Mouse (Mus musculus): Measurements from ENCODE around the gene Becn1. TPM values are rescaled to one million over a fixed set of nuclear protein-coding genes. Genes with fewer than 3 reads are reported as not detected.

The Becn1 gene
- polyA plus RNA-seq, 1 experiment, result 64.0 TPM

DNA sequence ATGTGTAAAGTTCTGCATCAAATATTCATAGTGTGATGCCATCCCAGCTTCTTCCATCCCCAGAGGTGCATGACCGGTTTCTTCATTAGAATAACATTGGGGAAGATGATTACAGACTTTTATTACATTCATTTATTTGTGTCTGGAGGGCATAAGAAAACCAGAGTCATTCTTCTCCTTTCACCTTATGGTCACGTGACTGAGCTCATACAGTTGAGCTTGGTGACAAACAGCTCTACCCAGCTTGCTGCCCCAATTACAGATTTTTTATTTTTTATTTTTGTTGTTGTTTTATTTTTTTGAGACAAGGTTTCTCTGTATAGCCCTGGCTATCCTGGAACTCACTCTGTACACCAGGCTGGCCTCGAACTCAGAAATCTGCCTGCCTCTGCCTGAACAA is 29.6 kb downstream of the Becn1 start:
- no peak overlapping the region for H3K27ac ChIP-seq (ENCODE audit: insufficient read depth, low read length)
- peaks cover 2% of the 10 kb centered on the region; the same call in 1 of the 2 replicates for H3K4me1 ChIP-seq (ENCODE audit: control insufficient read depth, insufficient read depth, insufficient read length)
- H3K27me3 ChIP-seq (ENCODE audit: control insufficient read depth, insufficient read depth, low read length), result no peaks in the 10 kb centered on the region
- DNase-seq (ENCODE audit: low read depth in 1 of 2, low spot score in 2 of 2), result no peak
- no peak for TF ChIP-seq POLR2A (IDR thresholded peaks at IDR 0.05; ENCODE audit: low read depth, low read length)
- no peak for TF ChIP-seq CTCF (IDR thresholded peaks at IDR 0.05; ENCODE audit: extremely low read depth, insufficient read depth, insufficient read length, insufficient replicate concordance)
- peaks cover 2% of the 10 kb centered on the region for H3K36me3 ChIP-seq (ENCODE audit: control insufficient read depth, insufficient read depth, low read length)
- H3K4me3 ChIP-seq (ENCODE audit: extremely low read depth, insufficient read depth, insufficient read length), result no peak overlapping the region
- 82% methylated on average over 3 of the region's 3 CpGs for WGBS

DNA sequence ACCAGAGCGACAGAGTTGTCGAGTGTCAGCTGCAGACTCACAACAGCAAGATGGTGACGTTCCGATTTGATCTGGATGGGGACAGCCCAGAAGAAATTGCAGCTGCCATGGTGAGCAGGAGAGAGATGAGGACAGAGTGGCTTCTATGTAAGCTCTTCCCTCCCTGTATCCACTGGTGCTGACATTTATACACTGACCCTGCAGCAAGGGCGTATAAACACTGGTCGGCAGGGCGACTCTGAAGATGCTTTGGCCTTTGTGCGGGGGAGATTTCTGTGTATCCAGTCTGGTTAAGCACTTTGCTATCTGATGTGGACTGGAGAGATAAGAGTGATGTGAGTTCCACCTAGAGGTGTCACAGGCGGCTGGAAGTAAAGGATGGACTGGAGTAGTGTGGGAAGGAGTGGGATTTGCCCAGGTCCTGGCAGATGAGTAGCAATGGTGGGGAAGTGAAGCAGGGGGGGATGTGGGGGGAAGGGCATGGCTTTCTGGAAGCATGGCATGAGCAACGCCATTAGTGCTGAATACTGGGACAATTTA is 32.4 kb downstream of the Becn1 start:
- no peak for DNase-seq (ENCODE audit: low read depth in 1 of 2, low spot score in 2 of 2)
- H3K36me3 ChIP-seq (ENCODE audit: control insufficient read depth, insufficient read depth, low read length), result no peaks in the 10 kb centered on the region
- WGBS, result 55% methylated on average over 10 of the region's 10 CpGs
- no peak overlapping the region for H3K27ac ChIP-seq (ENCODE audit: insufficient read depth, low read length)
- no peak for TF ChIP-seq CTCF (IDR thresholded peaks at IDR 0.05; ENCODE audit: extremely low read depth, insufficient read depth, insufficient read length, insufficient replicate concordance)
- 0 out of 2 replicates have a peak, but pooled peaks cover 4% of the 10 kb centered on the region for H3K27me3 ChIP-seq (ENCODE audit: control insufficient read depth, insufficient read depth, low read length)
- no peak overlapping the region for H3K4me3 ChIP-seq (ENCODE audit: extremely low read depth, insufficient read depth, insufficient read length)
- H3K4me1 ChIP-seq (ENCODE audit: control insufficient read depth, insufficient read depth, insufficient read length), result no peaks in the 10 kb centered on the region

DNA sequence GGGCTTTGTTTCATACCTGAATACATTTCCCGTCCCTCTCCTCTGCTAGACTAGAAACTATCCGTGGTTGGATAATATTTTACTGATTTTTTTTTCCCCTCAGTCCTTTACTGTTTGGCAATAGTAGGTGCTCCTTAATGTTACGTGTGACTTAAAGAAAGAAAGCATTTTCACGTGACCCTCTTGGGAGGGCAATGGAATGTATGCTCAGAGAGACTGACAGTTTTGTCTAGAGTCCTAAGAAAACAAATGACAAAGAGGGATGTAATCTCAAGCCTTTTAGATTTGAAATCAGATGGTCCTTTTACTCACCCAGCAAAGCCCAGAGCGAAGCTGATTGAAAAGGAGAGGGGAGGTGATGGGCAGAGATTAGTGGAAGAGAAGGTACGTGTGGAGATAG is 36.2 kb downstream of the Becn1 start:
- peaks cover under 1% of the 10 kb centered on the region; the same call in 1 of the 2 replicates for H3K4me1 ChIP-seq (ENCODE audit: control insufficient read depth, insufficient read depth, insufficient read length)
- no peaks in the 10 kb centered on the region for H3K36me3 ChIP-seq (ENCODE audit: control insufficient read depth, insufficient read depth, low read length)
- no peak for DNase-seq (ENCODE audit: low read depth in 1 of 2, low spot score in 2 of 2)
- H3K4me3 ChIP-seq (ENCODE audit: extremely low read depth, insufficient read depth, insufficient read length), result no peak overlapping the region
- no peak overlapping the region for H3K27ac ChIP-seq (ENCODE audit: insufficient read depth, low read length)
- peaks cover 21% of the 10 kb centered on the region for H3K27me3 ChIP-seq (ENCODE audit: control insufficient read depth, insufficient read depth, low read length)
- WGBS, result 57% methylated on average over 6 of the region's 6 CpGs
- TF ChIP-seq POLR2A (IDR thresholded peaks at IDR 0.05; ENCODE audit: low read depth, low read length), result no peak
- TF ChIP-seq CTCF (IDR thresholded peaks at IDR 0.05; ENCODE audit: extremely low read depth, insufficient read depth, insufficient read length, insufficient replicate concordance), result no peak

DNA sequence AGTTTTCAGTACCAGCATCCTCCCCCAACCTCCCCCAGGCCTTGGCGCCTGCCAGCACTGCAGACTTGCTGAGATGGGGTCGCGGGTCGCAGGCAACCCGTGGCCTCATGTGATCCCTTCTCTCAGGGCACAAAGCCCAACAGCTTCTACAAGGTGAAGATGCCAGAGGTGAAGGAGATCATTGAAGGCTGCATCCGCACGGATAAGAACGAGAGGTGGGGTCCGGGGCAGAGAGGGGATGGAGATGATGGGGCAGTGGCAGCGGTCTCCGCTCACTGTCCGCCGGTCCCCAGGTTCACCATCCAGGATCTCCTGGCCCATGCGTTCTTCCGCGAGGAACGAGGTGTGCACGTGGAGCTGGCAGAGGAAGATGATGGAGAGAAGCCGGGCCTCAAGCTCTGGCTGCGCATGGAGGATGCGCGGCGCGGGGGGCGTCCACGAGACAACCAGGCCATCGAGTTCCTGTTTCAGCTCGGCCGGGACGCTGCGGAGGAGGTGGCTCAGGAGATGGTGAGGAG is 37.1 kb downstream of the Becn1 start:
- WGBS, result 17% methylated on average over 31 of the region's 31 CpGs
- peaks cover 28% of the 10 kb centered on the region for H3K27me3 ChIP-seq (ENCODE audit: control insufficient read depth, insufficient read depth, low read length)
- H3K4me3 ChIP-seq (ENCODE audit: extremely low read depth, insufficient read depth, insufficient read length), result no peak overlapping the region
- no peak overlapping the region for H3K27ac ChIP-seq (ENCODE audit: insufficient read depth, low read length)
- TF ChIP-seq CTCF (IDR thresholded peaks at IDR 0.05; ENCODE audit: extremely low read depth, insufficient read depth, insufficient read length, insufficient replicate concordance), result no peak
- no peak for TF ChIP-seq POLR2A (IDR thresholded peaks at IDR 0.05; ENCODE audit: low read depth, low read length)
- no peak for DNase-seq (ENCODE audit: low read depth in 1 of 2, low spot score in 2 of 2)
- peaks cover 8% of the 10 kb centered on the region for H3K4me1 ChIP-seq (ENCODE audit: control insufficient read depth, insufficient read depth, insufficient read length)
- no peaks in the 10 kb centered on the region for H3K36me3 ChIP-seq (ENCODE audit: control insufficient read depth, insufficient read depth, low read length)

DNA sequence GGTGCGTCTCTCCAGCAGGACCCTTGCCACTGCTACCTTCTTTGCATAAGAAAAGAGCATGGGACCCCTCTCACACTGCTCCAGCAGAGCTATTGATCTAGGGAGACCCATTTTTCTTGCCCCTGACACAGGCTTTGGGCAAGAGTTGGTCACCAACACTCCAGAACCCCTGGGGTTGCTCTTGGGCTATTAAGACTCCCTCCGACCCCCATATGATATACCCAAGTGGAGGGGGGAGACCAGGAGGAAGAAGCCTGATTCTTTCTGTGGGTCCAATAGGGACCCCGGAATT is 38.2 kb downstream of the Becn1 start:
- peaks cover 2% of the 10 kb centered on the region; the same call in 1 of the 2 replicates for H3K36me3 ChIP-seq (ENCODE audit: control insufficient read depth, insufficient read depth, low read length)
- peaks cover 28% of the 10 kb centered on the region for H3K27me3 ChIP-seq (ENCODE audit: control insufficient read depth, insufficient read depth, low read length)
- TF ChIP-seq POLR2A (IDR thresholded peaks at IDR 0.05; ENCODE audit: low read depth, low read length), result no peak
- no peak for TF ChIP-seq CTCF (IDR thresholded peaks at IDR 0.05; ENCODE audit: extremely low read depth, insufficient read depth, insufficient read length, insufficient replicate concordance)
- no peak overlapping the region for H3K4me3 ChIP-seq (ENCODE audit: extremely low read depth, insufficient read depth, insufficient read length)
- no peak overlapping the region for H3K27ac ChIP-seq (ENCODE audit: insufficient read depth, low read length)
- no peak for DNase-seq (ENCODE audit: low read depth in 1 of 2, low spot score in 2 of 2)
- peaks cover 10% of the 10 kb centered on the region for H3K4me1 ChIP-seq (ENCODE audit: control insufficient read depth, insufficient read depth, insufficient read length)
- WGBS, result 38% methylated on average over 3 of the region's 3 CpGs

DNA sequence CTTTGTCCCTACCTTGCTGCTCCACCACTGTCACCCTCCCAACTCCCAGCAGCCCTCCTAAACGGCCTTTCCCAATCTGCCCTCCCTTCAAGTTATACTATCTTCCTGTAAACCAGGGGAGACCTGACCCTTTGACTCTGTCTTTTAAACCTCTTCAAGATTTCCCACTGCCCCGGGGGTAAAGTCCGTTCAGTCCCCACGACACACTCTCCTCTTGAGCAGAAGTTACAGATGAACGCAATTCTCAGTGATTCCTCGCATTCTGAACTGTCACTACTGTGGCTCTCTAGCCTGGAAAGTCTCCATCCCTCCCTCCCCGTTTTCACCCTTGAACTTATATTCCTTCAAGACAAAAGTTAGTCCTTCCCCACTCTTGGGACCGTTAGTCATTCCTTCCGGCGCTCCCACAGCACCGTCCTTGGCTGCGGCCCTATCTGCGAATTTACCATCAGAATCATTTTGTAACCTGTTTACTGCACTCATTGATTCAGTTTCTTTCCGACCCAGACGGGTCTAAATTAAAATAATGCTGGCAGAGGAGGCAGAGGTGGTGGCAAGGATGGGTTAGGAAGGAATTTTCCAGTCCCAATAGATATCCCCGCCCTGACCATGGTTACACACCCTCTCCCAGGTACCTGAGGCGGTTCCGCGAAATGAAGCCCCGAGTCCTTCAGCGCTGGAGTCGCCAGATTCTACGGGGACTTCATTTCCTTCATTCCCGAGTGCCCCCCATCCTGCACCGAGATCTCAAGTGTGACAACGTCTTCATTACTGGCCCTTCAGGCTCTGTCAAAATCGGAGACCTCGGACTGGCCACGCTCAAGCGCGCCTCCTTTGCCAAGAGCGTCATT is 38.7 kb downstream of the Becn1 start:
- no peak for TF ChIP-seq POLR2A (IDR thresholded peaks at IDR 0.05; ENCODE audit: low read depth, low read length)
- no peak for TF ChIP-seq CTCF (IDR thresholded peaks at IDR 0.05; ENCODE audit: extremely low read depth, insufficient read depth, insufficient read length, insufficient replicate concordance)
- H3K36me3 ChIP-seq (ENCODE audit: control insufficient read depth, insufficient read depth, low read length), result peaks cover 2% of the 10 kb centered on the region; the same call in 1 of the 2 replicates
- peaks cover 28% of the 10 kb centered on the region for H3K27me3 ChIP-seq (ENCODE audit: control insufficient read depth, insufficient read depth, low read length)
- H3K4me1 ChIP-seq (ENCODE audit: control insufficient read depth, insufficient read depth, insufficient read length), result peaks cover 10% of the 10 kb centered on the region
- no peak overlapping the region for H3K4me3 ChIP-seq (ENCODE audit: extremely low read depth, insufficient read depth, insufficient read length)
- WGBS, result 20% methylated on average over 32 of the region's 32 CpGs
- DNase-seq (ENCODE audit: low read depth in 1 of 2, low spot score in 2 of 2), result no peak
- H3K27ac ChIP-seq (ENCODE audit: insufficient read depth, low read length), result no peak overlapping the region
